Mouse (Mus musculus): ENCODE measurements at regions not wholly inside any gene's neighbourhood (a gene's known extent, or its start where the extent isn't known, plus 50 kb on each side); places are given as distances from the start of the nearest gene placed in this dataset.

GRCm38 (mm10) chr15:67402310-67402709 is 901.6 kb upstream of the Lrrc6 start:
- no peak for TF ChIP-seq POLR2A (IDR thresholded peaks at IDR 0.05; ENCODE audit: borderline replicate concordance, insufficient read depth, low read length)
- no peak for TF ChIP-seq CTCF (IDR thresholded peaks at IDR 0.05; ENCODE audit: borderline replicate concordance, insufficient read depth, low read depth, low read length)
